Mouse (Mus musculus) CH12.LX (cell line): ENCODE measurements at regions not wholly inside any gene's neighbourhood (a gene's known extent, or its start where the extent isn't known, plus 50 kb on each side); places are given as distances from the start of the nearest gene placed in this dataset.

Experiments
- DNase-seq: peaks from one replicate; pipeline ENCODE4 v3.0.0-alpha.2; 2013; ENCODE audit errors: extremely low read depth
- H3K27ac ChIP-seq: 2 replicates; pipeline ENCODE4 v1.5.1; 2012; ENCODE audit warnings: low read depth, mild to moderate bottlenecking, control low read depth, moderate library complexity; ENCODE audit not compliant: insufficient read depth
- H3K27me3 ChIP-seq: replicated peaks from 2 replicates; pipeline ENCODE3; 2012; ENCODE audit warnings: inconsistent platforms
- H3K36me3 ChIP-seq, 2 experiments: replicated peaks in 1 of 2; 2 replicates each; pipeline versions ENCODE3 to v1.6.1; 2012; ENCODE audit warnings: inconsistent platforms in 1 of 2, low read length in 1 of 2, mild to moderate bottlenecking in 1 of 2, mixed read lengths in 1 of 2, moderate library complexity in 1 of 2; ENCODE audit not compliant: control insufficient read depth in 1 of 2, insufficient read depth in 1 of 2
- H3K4me1 ChIP-seq, 2 experiments: 2 replicates each; pipeline ENCODE4 v1.6.1; 2012; ENCODE audit warnings: inconsistent platforms in 1 of 2, moderate library complexity in 1 of 2; ENCODE audit not compliant: insufficient read depth in 2 of 2, control insufficient read depth in 1 of 2
- H3K4me2 ChIP-seq: 2 replicates; pipeline ENCODE4 v1.6.1; 2012; ENCODE audit warnings: low read depth, mild to moderate bottlenecking, control low read depth; ENCODE audit not compliant: poor library complexity, insufficient read depth, severe bottlenecking
- H3K4me3 ChIP-seq, 3 experiments: fragments of 150-350 bp in 1 of 3; sonication (generic) in 1 of 3; replicated peaks in 1 of 3; 2 replicates each; pipeline versions ENCODE3 to v1.5.1; 2011 to 2012; ENCODE audit warnings: low read depth in 2 of 3, low read length in 2 of 3, mild to moderate bottlenecking in 2 of 3, moderate library complexity in 2 of 3, control low read depth in 1 of 3, improper control_type of control experiment in 1 of 3, inconsistent platforms in 1 of 3, mixed read lengths in 1 of 3; ENCODE audit not compliant: poor library complexity in 1 of 3
- H3K79me2 ChIP-seq: replicated peaks from 2 replicates; pipeline ENCODE4 v1.6.1; 2012; ENCODE audit warnings: mild to moderate bottlenecking, moderate library complexity; ENCODE audit not compliant: control insufficient read depth, poor library complexity, insufficient read depth, severe bottlenecking; ENCODE audit errors: extremely low read depth
- H3K9ac ChIP-seq: 2 replicates; pipeline ENCODE4 v1.6.1; 2012; ENCODE audit warnings: low read depth, mild to moderate bottlenecking, control low read depth, moderate library complexity; ENCODE audit not compliant: insufficient read depth
- H3K9me3 ChIP-seq: replicated peaks from 2 replicates; pipeline ENCODE3; 2012; ENCODE audit warnings: low read length, inconsistent platforms, mixed read lengths
- BHLHE40 ChIP-seq: IDR thresholded peaks from 2 replicates; pipeline ENCODE4 v1.6.1; 2011; ENCODE audit warnings: mild to moderate bottlenecking, low read depth, low read length, improper control_type of control experiment
- CHD2 ChIP-seq: IDR thresholded peaks from 2 replicates; pipeline ENCODE4 v1.6.1; 2011; ENCODE audit warnings: low read length, improper control_type of control experiment
- CTCF ChIP-seq, 2 experiments: IDR thresholded peaks in 1 of 2; conservative IDR thresholded peaks in 1 of 2; 2 replicates each; pipeline ENCODE4 v1.5.1; 2011 to 2012; ENCODE audit warnings: low read depth in 2 of 2, low read length in 2 of 2, improper control_type of control experiment in 1 of 2, inconsistent platforms in 1 of 2, mild to moderate bottlenecking in 1 of 2, moderate library complexity in 1 of 2
- ETS1 ChIP-seq: conservative IDR thresholded peaks from 2 replicates; pipeline ENCODE4 v1.6.1; 2012; ENCODE audit warnings: low read depth, mild to moderate bottlenecking, inconsistent platforms, low read length, improper control_type of control experiment, moderate library complexity
- GABPA ChIP-seq: IDR thresholded peaks from 2 replicates; pipeline ENCODE4 v1.6.1; 2012; ENCODE audit warnings: low read depth, low read length, improper control_type of control experiment, inconsistent platforms; ENCODE audit not compliant: insufficient replicate concordance
- IRF4 ChIP-seq: IDR thresholded peaks from 2 replicates; pipeline ENCODE4 v1.6.1; 2014; ENCODE audit warnings: low read depth, mild to moderate bottlenecking, inconsistent platforms, low read length, improper control_type of control experiment
- JUND ChIP-seq: conservative IDR thresholded peaks from 2 replicates; pipeline ENCODE4 v1.6.1; 2011; ENCODE audit warnings: low read depth, low read length, improper control_type of control experiment
- MAX ChIP-seq: IDR thresholded peaks from 2 replicates; pipeline ENCODE4 v1.6.1; 2011; ENCODE audit warnings: low read length, improper control_type of control experiment
- MAZ ChIP-seq: IDR thresholded peaks from 2 replicates; pipeline ENCODE4 v1.6.1; 2012; ENCODE audit warnings: low read depth, mild to moderate bottlenecking, inconsistent platforms, low read length, improper control_type of control experiment, moderate library complexity
- MEF2A ChIP-seq: IDR thresholded peaks from 2 replicates; pipeline ENCODE4 v1.6.1; 2014; ENCODE audit warnings: low read depth, mild to moderate bottlenecking, inconsistent platforms, low read length, improper control_type of control experiment, borderline replicate concordance
- MXI1 ChIP-seq: IDR thresholded peaks from 2 replicates; pipeline ENCODE4 v1.6.1; 2011; ENCODE audit warnings: mild to moderate bottlenecking, low read depth, low read length, improper control_type of control experiment
- MYC ChIP-seq: IDR thresholded peaks from 2 replicates; pipeline ENCODE4 v1.6.1; 2011; ENCODE audit warnings: low read depth, mild to moderate bottlenecking, improper control_type of control experiment, low read length
- NRF1 ChIP-seq: IDR thresholded peaks from 2 replicates; pipeline ENCODE4 v1.6.1; 2014; ENCODE audit warnings: low read depth, mild to moderate bottlenecking, inconsistent platforms, low read length, improper control_type of control experiment, moderate library complexity
- POLR2A ChIP-seq: IDR thresholded peaks from 2 replicates; pipeline ENCODE4 v1.6.1; 2011; ENCODE audit warnings: low read depth, mild to moderate bottlenecking, improper control_type of control experiment, low read length
- POLR2AphosphoS2 ChIP-seq: IDR thresholded peaks from 2 replicates; pipeline ENCODE4 v1.6.1; 2011; ENCODE audit warnings: low read depth, low read length, improper control_type of control experiment
- RAD21 ChIP-seq: IDR thresholded peaks from 2 replicates; pipeline ENCODE4 v1.6.1; 2011; ENCODE audit warnings: low read depth, mild to moderate bottlenecking, low read length, improper control_type of control experiment, moderate library complexity
- SMC3 ChIP-seq: IDR thresholded peaks from 2 replicates; pipeline ENCODE4 v1.6.1; 2011; ENCODE audit warnings: low read depth, low read length, improper control_type of control experiment
- TBP ChIP-seq: conservative IDR thresholded peaks from 2 replicates; pipeline ENCODE4 v1.6.1; 2011; ENCODE audit warnings: low read depth, low read length, improper control_type of control experiment
- TCF12 ChIP-seq: IDR thresholded peaks from 2 replicates; pipeline ENCODE4 v1.6.1; 2014; ENCODE audit warnings: low read depth, mild to moderate bottlenecking, inconsistent platforms, low read length, improper control_type of control experiment
- UBTF ChIP-seq: IDR thresholded peaks from 2 replicates; pipeline ENCODE4 v1.6.1; 2012; ENCODE audit warnings: low read depth, mild to moderate bottlenecking, inconsistent platforms, low read length, improper control_type of control experiment, moderate library complexity
- USF2 ChIP-seq: conservative IDR thresholded peaks from 2 replicates; pipeline ENCODE4 v1.6.1; 2011; ENCODE audit warnings: low read depth, low read length, improper control_type of control experiment
- ZMIZ1 ChIP-seq: IDR thresholded peaks from 2 replicates; pipeline ENCODE4 v1.6.1; 2012; ENCODE audit warnings: low read depth, mild to moderate bottlenecking, inconsistent platforms, low read length, improper control_type of control experiment
- ZNF384 ChIP-seq: IDR thresholded peaks from 2 replicates; pipeline ENCODE4 v1.6.1; 2012; ENCODE audit warnings: low read depth, low read length, improper control_type of control experiment, inconsistent platforms
- dilution Hi-C: fragments of 300-500 bp; cut with MboI; formaldehyde crosslinking; loops from 2 replicates; pipeline ENCODE4 v1.14.3; 2020; ENCODE audit warnings: low sequenced_read_pairs; ENCODE audit not compliant: extremely low pct_unique_long_range_greater_than_20kb, extremely low pct_ligation_motif_present
- in situ Hi-C: fragments of 300-500 bp; cut with MboI; formaldehyde crosslinking; loops from 3 replicates; pipeline ENCODE4 v1.14.3; 2019; ENCODE audit warnings: low sequenced_read_pairs, low pct_ligation_motif_present, low pct_unique_long_range_greater_than_20kb, mixed read lengths

DNA sequence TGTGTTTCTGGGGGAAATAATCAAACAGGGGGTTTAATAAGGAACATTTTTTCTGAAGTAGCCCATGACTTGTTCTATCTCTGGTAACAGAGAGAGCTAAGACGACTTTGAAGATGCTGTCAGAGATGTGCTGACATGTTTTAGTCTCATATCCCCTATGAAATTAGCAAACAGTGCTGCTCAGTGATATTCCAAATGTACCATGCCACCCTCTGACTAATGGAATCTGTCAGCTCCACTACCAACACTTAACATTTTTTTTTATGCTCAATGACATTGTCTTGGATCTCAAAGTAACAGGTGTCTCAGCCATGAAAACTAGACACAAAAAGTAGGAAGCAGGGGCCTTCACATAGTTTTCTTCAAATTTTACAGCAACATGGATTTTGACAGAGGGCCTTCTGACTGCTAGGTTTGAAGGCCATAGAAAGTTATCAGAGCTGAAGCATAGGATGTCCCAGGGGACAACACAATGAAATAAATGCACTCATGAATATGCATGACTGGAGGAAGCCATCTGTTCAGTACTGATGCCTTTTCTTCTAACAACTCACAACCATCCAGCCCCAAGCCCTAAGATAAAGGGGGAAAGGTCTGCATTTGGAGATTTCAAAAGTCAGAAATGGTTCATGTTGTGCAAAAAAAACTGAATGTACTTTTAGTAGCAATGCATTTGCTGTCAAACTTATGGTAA lies 225.7 kb upstream of the Lrrn1 start:
- Histone ChIP-seq H3K79me2 (no peaks in the 10 kb centered on the region), H3K27me3 (peaks cover 9% of the 10 kb centered on the region)
- dilution Hi-C loops, result no loop called here
- TF ChIP-seq MEF2A (no peak), MXI1 (no peak), MAZ (no peak), MAX (no peak), ETS1 (no peak), MYC (no peak), GABPA (no peak), TBP (no peak), BHLHE40 (no peak), NRF1 (no peak), SMC3 (no peak), RAD21 (no peak), ZNF384 (no peak), UBTF (no peak)
- TF ChIP-seq, all 38 proteins: peak for 0
- Histone ChIP-seq H3K36me3 (no peaks in the 10 kb centered on the region), H3K4me3 (no peak overlapping the region), H3K4me2 (no peak overlapping the region), H3K9me3 (no peaks in the 10 kb centered on the region), H3K9ac (no peak overlapping the region), H3K4me1 (no peaks in the 10 kb centered on the region), H3K27ac (no peak overlapping the region)
- DNase-seq, result no peak
- in situ Hi-C loops, result no loop called here

- Histone ChIP-seq H3K9ac (no peak overlapping the region), H3K79me2 (no peaks in the 10 kb centered on the region), H3K27me3 (peaks cover 4% of the 10 kb centered on the region), H3K4me1 (no peaks in the 10 kb centered on the region), H3K36me3 (no peaks in the 10 kb centered on the region)
- in situ Hi-C loops, result no loop called here
- DNase-seq, result no peak
- no peak for TF ChIP-seq ZNF384
- TF ChIP-seq TBP, result no peak
- TF ChIP-seq USF2, result no peak
- TF ChIP-seq RAD21, result no peak
- no peak for TF ChIP-seq MAZ
- TF ChIP-seq ZMIZ1, result no peak
- TF ChIP-seq TCF12, result no peak
- no peak for TF ChIP-seq JUND
- TF ChIP-seq MYC, result no peak
- TF ChIP-seq CHD2, result no peak
- TF ChIP-seq MAX, result no peak
- no peak for TF ChIP-seq CTCF (conservative IDR thresholded peaks at IDR 0.05 in 1 of 2, IDR thresholded peaks at IDR 0.05 in 1 of 2; ENCODE audit: low read depth in 2 of 2, low read length in 2 of 2)
- no peak for TF ChIP-seq SMC3
- no peak for TF ChIP-seq IRF4
- TF ChIP-seq POLR2A, result no peak
- TF ChIP-seq POLR2AphosphoS2, result no peak
- TF ChIP-seq, all 38 proteins: peak for 0
- Histone ChIP-seq H3K9me3 (no peaks in the 10 kb centered on the region), H3K4me2 (no peak overlapping the region), H3K4me3 (no peak overlapping the region), H3K27ac (no peak overlapping the region)
- dilution Hi-C loops, result no loop called here
Measured at GRCm38 (mm10) chr6:107319565-107319964, 210.0 kb upstream of the Lrrn1 start.
